Mouse (Mus musculus): ENCODE measurements around the gene Serpinf1.
"Not testable (repeated sequence)": the region's sequence is repeated elsewhere in the genome, so short reads cannot be mapped to it uniquely, and the experiment has no call there.

Gene Serpinf1

DNA sequence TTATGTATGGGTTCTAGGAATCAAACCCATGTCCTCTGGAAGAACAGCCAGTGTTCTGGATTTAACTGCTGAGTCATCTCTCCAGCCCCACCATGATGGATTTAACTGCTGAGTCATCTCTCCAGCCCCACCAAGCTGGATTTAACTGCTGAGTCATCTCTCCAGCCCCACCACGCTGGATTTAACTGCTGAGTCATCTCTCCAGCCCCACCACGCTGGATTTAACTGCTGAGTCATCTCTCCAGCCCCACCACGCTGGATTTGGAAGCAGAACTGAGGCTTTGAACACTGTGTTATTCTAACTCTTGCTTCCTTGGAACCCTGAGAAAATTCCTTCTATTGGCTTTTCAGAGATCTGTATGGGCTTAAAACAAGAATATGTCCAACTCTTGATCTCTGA, 39.0 kb downstream of the Serpinf1 start:
- ATAC-seq (ENCODE audit: insufficient number of reproducible peaks, low FRiP score, low TSS enrichment) = not testable (repeated sequence)

DNA sequence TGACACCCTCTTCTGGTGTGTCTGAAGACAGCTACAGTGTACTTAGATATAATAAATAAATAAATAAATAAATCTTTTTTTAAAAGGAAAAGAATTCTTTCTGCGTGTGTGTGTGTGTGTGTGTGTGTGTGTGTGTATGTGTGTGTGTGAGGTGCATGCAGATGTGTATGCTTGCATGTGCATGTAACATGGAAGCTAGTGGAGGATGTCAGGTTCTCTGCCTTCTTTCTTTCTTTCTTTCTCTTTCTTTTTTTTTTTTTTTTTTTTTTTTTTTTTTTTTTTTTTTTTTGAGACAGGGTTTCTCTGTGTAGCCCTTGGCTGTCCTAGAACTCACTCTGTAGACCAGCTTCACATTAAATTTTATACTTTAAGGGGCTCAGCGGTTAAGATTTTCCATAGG, 43.7 kb downstream of the Serpinf1 start:
- ATAC-seq (ENCODE audit: insufficient number of reproducible peaks, low FRiP score, low TSS enrichment) = not testable (repeated sequence)

GRCm38 (mm10) chr11:75377125-75377524, 45.4 kb downstream of the Serpinf1 start:
- no peak for ATAC-seq (ENCODE audit: insufficient number of reproducible peaks, low FRiP score, low TSS enrichment)

Data from cerebellum, adult (tissue).